Mouse (Mus musculus) CD8-positive naive resting alpha-beta T cell, adult 2 months (primary cell): ENCODE data around the gene Usp42.

Experiments used
- DNase-seq, 2 experiments: peaks; one replicate each; pipeline ENCODE4 v3.0.0; 2022; ENCODE audit warnings: low read depth in 2 of 2, low spot score in 2 of 2

Usp42 gene

DNA sequence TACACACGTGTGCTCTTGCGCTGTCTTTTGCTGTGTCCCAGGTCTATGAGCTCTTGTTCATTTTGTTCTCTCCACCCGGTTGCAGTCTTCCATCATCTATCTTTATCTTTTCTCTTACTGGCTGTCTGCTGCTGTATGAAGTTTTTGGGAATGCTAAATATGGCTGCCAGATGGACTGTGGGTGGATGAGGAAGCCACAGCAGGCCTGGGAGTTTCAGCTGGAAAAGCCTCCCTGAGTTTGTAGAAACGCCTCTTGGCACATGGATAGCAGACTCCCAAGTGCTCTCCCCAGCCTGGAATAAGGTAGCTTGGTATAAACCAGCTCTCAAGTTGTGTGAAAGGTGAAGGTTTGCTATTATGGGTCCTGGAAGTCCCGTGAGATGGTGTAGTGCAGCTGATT, 41.2 kb downstream of the Usp42 start:
- no peak for DNase-seq

DNA sequence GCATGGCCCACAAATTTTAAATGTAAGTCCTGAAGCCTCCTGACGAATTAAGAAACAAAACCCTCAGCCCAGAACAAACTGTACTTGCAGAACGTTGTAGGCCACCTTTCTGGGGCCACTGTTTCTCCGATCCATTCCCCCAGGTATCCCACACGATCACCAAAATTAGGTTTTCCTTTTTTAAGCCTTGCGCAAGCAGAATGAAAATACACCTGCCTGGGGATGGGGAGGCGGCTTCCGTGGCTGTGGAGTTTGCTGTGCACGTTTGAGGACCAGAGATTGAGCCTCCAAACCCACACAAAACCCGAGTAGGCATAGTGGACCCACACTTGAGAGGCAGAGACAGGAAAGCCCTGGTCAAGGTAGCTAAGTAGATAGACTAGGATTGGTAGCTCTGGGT, 41.7 kb downstream of the Usp42 start:
- no peak for DNase-seq

DNA sequence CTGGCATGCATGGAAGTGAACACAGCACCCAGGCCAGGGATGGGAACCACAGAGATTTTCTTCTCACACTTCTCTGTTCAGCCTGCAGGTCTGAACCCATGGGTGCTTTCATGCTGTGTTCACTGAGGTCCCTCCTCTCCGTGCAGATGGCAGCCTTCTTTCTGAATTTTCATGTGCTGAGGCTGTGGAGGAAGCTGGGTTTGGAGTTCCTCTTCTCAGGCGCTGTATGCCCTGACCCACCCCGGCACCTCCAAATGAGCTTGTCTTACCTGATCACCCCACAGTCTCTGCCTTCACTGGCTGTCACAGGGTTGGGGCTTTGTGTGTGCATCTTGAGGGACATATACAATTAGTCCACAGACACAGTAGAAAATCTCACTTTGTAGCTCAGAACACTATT, 44.5 kb downstream of the Usp42 start:
- DNase-seq, result no peak

DNA sequence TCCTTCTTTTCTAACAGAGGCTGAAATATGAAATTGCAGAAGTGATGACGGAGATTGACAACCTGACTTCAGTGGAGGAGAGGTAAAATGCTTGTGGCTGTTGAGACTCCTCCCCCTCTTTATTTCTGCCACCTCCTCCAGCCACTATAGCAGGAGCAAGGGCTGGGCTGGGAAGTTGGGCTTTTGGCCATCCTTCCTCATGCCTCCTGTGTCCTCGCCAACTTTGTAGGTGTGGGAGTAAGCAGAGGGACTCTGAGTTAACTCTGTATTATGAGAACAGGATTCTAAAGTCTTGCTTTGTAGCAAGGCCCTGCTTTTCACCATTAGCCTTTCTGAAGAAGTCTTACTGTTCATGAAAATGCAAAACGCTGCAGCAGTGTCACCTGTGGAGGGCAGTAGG, 45.6 kb downstream of the Usp42 start:
- DNase-seq, result no peak

GRCm38 (mm10) chr5:143684911-143685390, 47.1 kb downstream of the Usp42 start:
- no peak for DNase-seq

GRCm38 (mm10) chr5:143683696-143684095, 48.4 kb downstream of the Usp42 start:
- no peak for DNase-seq

DNA sequence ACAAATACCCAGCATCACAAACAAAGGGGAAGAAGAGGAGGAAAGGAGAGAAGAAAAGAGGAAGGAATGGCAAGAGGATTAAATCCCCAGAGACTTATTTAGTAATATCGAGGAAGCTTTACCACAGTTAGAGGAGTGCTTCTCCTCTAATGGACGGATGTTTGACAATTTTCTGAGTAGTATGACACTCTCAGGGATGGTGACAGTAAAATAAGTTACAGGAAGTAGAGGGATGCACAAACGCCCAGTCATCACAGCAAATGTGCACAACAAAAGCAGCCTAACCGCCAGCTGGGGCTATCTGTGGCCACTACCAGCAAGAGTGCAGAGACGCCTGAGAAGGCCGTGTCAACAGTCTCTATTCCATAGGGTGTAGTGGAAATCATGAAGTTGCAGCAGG, 52.4 kb downstream of the Usp42 start:
- DNase-seq, result no peak

- no peak for DNase-seq
These were observed 53.3 kb downstream of the Usp42 start for GRCm38 (mm10) chr5:143678634-143679271.

DNA sequence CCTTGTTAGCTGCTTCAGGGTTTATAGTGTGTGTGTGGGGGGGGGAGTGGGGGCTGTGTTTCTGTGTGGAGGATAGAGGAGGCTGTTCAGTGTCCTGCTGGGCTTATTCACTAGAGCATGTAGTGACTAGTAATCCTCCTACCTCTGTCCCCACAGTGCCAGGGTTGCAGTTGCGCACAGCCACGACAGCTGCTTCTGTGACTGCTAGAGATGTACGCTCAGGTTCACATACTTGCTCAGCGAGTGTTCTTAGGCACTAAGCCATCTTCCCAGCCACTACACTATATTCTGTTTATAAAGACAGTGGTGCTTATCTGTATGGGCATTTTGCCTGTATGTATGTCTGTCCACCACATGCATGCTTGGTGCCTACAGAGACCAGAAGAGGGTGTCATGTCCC, 54.7 kb downstream of the Usp42 start:
- DNase-seq, result no peak

DNA sequence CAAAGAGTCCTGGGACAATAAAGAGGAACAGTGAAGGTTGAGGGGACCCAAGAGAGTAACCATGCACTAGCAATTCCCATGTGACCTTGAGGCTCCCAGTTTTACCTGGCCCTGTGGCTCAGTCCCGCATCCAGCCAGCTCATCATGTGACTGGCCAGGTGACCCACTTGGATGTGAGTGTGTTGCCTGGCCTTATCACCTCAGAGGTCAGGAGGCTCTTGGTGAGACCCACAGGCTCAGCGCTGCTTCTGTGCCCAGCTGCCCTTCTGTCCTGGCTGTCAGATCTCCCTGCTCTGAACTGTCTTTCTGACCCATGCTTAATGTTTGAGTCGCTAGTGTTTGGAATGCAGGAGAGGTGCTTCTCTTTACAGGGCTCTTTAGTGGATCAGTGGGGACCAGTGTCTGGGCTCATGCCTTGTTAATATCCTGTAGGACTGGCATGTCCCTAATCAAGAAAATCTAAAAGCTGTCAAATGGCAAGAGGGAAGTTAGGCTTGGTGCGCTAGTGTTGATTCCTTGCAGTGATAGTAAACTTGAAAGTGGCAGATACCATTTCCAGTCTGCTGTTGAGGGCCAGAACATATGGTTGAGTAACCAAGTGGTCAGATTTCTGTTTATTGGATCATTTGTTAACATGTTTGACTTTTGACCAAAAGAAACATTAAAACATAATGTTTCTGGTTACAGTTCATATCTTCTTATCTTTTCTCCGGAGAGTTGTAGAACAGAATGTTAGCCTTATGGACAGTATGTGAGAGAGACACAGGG, 55.7 kb downstream of the Usp42 start:
- DNase-seq, result no peak

DNA sequence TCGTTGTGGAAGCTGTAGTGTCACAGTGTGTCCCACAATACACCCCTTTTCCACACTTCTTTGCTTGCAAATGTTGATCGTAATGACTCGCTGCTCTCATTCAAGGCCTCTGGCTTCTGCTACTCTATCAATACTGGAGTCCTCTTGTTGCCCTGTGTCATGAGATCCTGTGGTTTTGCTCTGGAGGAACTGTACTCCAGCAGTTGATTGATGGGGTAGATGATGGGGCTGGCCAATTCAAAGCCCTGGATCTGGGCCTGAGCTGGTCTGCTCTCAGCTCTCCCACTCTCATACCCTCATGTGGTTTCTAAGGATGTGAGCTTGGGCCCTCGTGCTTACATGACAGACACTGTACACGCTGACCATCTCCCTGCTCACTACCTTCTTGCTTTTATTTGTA, 57.5 kb downstream of the Usp42 start:
- no peak for DNase-seq

- no peak for DNase-seq
These were observed 61.2 kb downstream of the Usp42 start for GRCm38 (mm10) chr5:143670740-143671415.

DNA sequence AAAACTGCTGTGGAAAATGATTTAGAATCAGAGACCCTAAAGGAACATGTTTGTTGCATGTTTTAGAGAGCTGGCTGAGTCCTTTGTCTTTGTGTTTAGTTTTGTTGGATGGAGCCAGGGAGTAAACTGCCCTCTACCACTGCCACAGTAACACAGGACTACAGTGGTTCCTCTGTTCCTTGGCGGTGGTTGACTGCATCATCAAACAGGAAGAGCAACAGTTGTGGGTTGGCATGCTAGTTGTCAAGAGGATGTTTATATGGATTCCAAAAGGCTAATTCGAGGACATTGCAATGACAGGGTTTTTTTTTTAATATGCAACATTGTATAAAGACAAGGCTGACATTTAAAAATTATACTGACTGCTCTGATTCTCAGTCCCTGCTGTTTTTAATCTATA, 62.2 kb downstream of the Usp42 start:
- no peak for DNase-seq

GRCm38 (mm10) chr5:143669393-143669792, 62.7 kb downstream of the Usp42 start:
- no peak for DNase-seq

GRCm38 (mm10) chr5:143668884-143669283, 63.2 kb downstream of the Usp42 start:
- DNase-seq, result no peak

- no peak for DNase-seq
These were observed 66.1 kb downstream of the Usp42 start for GRCm38 (mm10) chr5:143666015-143666414.

DNA sequence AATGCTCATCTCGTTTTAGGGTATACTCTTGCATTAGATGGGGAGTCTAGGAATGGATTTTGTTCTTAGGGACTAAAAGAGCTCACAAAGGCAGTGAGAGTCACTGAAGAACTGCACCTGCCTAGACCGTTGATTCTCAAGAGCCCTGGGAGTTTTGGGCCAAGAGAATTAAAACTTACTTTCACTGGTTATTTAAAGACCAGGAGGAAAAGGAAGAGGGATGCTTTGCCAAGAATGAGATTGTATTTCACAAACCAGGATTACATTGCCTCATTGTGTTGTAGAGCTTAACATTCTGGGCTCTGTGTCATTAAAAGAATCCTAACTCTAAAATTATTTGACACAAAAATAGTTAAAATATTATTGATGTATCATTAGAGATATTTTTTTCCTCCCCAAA, 66.5 kb downstream of the Usp42 start:
- DNase-seq, result no peak

DNA sequence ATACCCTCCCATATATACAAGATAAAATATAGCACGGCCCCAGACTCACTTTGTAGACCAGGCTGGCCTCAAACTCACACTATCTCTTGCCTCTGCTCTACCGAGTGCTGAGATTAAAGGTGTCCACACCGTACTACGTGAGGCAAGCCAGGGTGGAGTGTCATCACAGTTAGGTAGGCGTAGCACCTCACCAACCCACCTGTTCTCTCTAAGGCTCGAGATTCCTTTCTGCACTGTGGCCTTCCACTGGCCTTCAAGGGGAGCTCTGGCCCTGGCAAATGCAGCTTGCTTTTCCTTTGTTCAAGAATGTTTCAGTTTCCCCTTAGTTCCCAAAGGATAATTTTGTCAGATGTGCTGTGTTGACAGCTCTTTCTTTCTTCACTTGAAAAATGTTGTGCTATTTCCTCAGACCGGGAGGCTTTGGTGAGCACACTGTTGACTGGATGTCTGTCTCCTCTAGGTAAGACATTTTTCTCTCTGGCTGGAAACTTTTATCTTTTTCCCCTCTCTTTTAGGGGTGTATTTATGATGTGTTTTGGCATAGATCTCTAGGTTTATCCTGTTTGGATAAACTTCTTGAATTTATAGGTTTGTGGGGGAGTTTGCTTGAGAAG, 68.9 kb downstream of the Usp42 start:
- no peak for DNase-seq
